Mouse (Mus musculus) heart, adult 11 months (tissue): ENCODE results near the gene Ipcef1.
"Not testable (repeated sequence)": the region's sequence is repeated elsewhere in the genome, so short reads cannot be mapped to it uniquely, and the experiment has no call there.

ENCODE experiments used
- DNase-seq: peaks from one replicate; pipeline ENCODE4 v3.0.0; 2022

Gene Ipcef1

DNA sequence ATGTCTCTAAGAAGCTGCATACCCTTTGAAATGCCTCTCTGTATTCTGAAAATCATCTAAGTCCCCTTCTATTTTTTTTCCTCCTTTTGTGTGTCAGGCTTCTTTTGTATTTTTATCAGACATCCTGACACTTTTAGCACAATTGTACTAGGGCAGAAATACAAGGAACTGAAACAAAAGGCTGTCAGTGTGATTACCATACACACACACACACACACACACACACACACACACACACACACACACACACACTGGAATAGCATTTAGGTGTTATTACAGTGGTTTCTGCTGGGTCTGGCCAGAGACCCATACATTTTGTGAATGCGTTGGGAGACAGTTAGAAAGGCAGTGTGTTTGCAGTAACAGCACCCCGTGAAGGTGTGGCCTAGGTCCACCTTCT, 18.8 kb downstream of the Ipcef1 start:
- no peak for DNase-seq

DNA sequence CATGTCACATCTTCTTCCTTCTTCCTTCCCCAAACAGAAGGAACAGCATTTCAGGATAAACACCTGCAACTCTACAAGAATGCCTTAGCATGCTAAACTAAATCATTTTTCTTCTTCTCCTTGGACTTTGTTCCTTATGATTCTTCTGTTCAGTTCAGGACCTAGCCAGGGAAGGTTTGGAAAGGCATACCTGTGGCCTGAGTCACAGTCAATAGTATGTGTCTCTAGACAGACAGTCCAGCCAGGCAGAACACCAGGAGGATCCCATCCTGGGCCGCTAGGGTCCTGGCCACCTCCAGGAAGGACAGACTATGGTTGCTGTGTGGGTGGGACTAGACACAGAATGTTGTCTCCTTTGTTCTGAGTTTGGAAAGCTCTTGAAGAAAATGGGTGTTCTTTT, 27.2 kb downstream of the Ipcef1 start:
- no peak for DNase-seq

DNA sequence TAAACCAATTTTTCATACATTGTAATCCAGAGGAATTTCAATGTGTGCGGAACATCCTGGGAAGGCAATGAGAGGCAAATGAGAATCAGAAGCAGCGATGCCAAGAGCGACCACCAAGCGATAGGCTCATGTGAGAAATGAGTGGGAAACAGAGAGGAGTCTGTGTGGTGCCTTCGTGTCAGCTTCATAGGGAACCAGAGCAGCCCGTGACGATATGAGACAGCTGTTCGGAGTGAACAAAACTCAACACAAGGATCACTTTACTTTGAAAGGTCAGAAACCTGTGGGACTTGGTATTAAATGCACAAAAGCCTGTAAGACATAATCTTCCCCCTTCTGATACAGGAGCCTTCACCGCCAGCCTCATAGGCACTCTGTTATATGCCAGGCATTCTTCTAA, 31.7 kb downstream of the Ipcef1 start:
- no peak for DNase-seq

DNA sequence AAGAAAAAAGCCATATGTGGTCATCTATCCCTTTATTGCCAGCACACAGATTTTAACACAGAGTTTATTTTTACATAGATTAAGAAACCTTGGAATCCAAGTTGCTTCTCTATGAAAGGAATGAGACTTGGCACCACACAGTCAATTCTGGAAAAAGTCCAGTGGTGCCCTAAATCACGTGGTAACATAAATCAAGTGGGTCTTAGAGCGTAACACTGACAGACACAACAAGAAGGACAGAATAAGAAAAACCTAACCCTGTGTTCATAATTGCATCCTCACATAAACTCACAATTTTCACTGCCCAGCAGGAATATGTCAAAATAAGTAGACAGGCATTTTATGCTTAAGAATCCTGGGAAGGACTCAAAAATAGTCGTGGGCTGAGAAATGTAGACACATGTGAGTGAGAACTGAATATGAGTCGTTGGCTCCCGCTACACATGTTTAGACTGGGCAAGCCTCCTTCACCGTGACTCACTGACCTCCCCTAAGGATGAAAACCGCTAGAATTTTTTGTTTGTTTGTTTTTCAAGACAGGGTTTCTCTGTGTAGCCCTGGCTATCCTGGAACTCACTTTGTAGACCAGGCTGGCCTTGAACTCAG, 32.4 kb downstream of the Ipcef1 start:
- DNase-seq, result no peak

DNA sequence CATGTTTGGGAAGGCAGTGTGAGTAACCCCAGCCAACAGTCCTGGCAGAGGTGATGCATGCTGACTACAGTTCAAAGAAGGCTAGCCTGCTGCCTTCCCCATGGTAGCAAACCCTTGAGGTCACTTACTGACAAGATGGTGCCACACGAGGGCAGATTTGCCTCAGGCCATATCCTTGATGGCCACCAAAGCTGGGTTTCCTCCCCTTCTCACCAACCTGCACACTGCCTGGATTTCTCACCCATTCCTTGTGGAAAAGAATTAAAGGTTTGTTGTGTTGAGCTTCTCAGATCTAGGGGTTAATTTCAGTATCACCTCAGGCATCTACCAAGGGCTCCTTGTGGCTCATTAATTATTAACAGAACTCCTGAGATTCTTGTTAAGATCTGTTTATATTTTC, 37.1 kb downstream of the Ipcef1 start:
- DNase-seq, result no peak

DNA sequence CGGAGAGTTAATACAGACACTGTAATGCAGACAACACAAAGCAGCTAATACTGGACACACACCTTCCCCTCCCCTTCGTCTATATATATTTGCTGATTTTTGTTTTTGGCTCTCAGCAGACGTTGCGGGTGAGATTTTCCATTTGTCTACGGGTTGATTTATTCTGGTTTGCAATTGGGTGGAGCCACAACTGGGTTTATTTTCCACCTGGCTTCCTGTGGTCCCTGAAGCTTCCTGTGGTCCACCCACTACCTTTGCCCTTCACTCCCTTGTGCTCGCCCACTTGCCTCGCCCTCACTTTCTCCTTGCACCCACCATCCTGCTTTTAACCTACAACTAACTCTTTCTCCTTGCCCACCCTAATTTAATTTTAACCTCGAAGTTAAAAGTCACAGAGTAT, 41.7 kb downstream of the Ipcef1 start:
- DNase-seq, result no peak

DNA sequence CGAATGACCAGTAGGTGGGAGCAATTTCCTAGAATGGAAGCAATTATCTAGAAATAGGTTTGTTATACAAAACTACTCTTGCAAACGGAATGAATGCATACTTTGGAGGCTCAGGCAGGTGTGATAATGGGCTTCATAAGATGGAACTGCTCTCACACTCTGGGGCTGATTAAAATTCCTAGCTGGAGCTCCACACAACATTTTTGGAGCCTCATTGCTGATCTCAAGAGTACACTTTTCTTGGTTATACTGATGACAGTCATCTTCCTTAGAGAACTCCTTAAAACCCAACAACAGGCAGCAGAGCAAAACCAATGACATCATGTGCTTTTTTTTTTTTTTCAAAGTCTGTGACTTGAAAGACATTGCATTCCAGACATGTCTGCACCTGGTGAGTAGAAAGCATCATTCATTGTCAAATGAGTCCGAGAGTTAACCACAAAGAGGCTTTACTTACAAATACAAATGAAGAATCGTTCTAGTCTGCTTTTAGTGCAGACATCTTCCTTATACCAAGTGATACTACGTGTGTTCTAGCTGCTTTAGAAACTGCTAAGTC, 47.2 kb downstream of the Ipcef1 start:
- no peak for DNase-seq

DNA sequence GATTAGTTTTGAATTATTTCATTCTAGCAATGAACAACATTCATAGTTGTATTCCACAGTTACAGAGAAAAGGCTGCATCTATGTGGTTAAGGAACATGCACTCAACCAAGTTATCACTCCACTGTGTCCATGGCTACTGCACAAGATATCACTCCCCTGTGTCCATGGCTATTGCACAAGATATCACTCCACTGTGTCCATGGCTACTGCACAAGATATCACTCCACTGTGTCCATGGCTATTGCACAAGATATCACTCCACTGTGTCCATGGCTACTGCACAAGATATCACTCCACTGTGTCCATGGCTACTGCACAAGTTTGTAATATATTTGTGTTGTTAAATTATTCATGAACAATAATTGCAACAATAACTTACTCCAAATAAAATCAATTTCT, 48.4 kb downstream of the Ipcef1 start:
- DNase-seq, result not testable (repeated sequence)

DNA sequence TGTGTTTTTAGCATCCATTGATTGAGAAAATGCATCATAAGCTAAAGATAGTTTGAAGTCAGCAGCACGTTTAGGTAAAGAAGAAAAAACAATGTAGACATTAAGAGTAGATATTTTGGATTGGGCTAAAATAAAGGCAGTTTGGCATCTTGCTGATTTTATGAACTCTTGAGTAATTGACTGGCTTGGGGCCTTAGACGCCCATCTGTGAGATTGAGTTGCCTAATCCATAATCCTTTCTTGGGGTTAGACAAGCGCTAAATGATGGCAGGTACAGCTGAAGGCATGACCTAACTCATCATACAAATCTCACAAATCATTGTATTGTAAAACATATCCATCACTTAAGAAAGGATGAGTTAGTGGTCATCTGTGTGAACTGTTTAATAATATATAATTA, 52.9 kb downstream of the Ipcef1 start:
- no peak for DNase-seq

DNA sequence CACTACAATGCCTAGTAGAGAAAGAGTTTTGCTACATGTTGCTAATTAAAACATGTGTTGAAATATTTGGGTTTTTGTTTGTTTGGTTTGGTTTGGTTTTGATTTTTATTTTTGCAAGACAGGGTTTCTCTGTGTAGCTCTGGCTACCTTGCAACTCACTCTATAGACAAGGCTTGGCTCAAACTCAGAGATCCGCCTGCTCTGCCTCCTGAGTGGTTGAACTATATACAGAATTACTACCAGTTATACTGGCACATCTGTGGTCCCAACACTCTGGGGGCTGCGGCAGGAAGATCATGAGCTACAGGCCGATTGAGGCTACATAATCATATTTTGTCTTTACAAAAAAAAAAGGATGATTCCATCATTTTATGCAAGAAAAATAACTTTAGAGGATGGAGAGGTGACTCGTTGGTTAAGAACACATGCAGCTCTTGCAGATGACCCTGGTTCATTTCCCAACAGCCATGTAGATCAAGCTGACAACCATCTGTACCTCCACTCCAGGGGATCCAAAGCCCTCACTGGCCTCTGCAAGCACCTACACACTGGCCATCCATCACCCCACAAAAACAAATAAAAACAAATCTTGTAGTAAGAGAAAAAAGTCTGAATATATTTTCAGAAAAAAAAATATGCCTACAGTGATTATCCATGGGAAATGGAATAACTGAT, 53.6 kb downstream of the Ipcef1 start:
- no peak for DNase-seq

DNA sequence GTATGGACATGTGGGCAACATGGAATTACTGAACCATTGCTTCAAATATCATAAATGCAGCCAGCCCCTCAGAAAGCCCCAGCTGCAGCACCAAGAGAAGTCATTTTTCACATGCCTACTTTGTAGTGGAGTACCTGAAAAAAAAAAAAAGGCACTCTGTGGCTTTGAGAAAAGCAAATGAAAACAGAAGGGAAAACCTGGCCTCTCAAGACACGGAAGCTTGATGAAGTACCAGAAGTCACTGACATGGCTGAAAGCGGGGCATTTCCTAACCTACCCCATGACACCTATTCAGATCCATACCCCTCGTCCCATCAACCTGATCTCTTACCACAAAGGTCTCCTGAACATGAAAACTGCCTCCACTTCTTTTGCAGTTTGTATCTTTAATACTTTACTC, 55.4 kb downstream of the Ipcef1 start:
- no peak for DNase-seq

DNA sequence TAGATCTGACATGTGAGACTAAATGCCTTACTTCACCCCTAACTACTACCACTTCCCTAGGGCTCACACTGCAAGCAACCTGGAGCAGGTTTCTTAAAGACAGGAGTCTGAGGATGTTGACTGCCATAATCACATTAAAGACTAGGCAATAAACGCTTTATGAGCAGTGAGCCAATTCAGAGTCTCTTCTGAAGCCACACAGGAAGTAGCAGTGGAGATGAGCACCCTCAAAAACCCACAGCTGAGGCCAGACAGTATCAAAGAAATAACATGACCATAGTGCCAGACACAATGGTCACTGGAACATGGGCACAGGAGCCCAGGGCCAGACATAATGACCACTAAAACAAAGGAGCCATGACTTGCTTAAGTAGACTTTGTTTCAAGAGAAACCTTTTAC, 63.7 kb downstream of the Ipcef1 start:
- DNase-seq, result no peak

DNA sequence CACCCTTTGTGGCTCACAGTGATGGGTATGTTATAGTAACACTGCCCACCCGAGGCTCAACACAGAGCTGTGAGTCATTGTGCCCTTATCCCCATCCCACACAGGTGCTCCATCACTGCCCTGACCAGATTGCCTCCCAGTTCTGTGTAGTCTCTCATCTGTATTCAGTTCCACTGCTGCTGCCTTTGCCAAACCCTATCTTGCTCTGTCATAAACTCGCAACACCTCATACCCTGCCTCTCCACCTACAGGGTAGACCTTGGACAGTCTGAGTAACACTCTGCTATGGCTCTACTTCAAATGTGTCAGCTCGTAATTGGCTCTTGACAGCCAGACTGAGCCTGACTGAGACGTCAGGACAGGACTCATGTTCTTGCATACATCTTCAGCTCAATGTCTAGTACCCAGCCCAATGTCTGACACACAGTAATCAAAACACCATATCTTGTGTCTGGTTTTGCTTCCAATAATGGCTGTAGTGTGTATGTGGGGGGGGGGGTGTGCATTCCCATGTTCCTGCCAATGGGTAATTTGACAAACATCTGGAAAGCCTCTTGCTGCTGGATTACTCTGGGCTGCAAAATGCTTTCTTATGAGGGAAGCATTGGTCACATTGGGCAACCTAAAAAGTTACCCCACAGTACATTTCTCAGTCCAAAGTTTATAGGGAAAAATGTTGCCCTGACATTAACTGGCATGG, 64.7 kb downstream of the Ipcef1 start:
- DNase-seq, result no peak

DNA sequence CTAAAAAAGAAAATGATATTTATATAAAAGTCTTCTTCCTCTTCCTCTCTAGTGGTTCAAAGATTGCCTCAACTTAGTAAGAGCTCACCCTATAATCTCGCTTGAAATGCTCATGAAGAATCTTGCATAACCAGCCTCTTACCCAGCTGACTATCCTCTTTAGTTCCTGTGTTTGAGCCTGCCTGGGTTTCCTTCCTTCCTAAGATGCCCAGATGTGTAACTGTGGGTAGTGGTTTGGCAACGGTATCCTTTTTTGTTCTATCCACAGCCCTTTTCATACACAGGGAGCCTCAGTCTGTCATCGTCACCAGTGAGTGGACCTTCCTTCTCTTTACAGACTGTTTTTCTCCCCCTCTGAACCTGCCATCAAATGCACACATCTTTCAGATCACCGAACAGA, 66.0 kb downstream of the Ipcef1 start:
- DNase-seq, result no peak

DNA sequence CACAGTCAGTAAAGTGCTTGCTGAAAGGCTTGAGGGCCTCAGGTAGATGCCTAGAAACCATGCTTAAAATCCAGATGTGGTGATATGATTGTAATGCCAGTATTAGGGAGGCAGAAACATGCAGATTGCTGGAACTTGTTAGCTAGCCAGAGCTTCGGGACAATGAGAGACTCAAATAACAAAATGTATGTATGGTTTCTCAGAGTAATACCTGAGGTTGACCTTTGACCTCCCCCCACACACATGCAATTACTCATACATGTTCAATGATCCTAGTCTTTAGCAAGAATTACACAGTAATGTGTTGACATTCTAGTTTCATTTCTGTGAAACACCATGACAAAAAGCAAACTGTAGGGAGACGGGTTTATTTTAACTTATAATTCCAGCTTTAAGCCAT, 68.8 kb downstream of the Ipcef1 start:
- no peak for DNase-seq

DNA sequence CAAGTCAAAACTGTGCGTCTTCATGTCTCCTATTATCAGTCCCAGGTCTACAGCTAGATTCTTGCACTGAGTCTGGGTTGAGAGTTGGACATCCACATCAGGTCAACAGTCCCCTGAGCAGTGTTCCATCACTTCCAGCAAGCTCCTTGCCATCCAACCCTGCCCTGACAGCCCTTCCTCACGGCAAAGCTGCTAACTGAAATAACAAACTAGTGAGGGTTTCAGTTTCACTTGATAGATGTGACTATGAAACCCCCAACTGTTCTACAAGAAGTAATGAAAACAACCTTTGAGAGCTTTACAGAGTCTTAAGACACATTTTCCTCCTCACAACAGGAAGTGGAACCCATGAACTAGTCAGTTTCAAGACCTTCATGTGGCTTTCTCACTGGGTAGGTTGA, 69.5 kb downstream of the Ipcef1 start:
- DNase-seq, result no peak

DNA sequence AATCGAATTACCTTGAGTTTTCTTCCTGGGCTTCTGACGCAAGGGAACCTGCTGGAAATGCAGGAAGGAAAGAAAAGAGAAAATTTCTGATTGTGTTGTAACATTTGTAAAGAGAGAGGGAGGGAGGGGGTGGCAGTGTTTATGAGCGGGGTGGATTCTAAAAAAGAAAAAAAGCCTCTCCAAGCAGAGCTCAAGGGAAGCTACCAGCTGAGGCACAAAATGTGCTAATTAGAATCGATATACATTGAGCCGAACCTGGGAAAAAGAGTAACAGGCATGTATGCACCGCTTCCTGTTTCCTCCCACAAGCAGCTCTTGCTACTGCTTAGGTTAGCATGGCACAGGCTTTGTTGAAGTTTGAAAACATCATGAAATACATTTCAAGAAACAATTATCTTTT, 72.0 kb downstream of the Ipcef1 start:
- no peak for DNase-seq

DNA sequence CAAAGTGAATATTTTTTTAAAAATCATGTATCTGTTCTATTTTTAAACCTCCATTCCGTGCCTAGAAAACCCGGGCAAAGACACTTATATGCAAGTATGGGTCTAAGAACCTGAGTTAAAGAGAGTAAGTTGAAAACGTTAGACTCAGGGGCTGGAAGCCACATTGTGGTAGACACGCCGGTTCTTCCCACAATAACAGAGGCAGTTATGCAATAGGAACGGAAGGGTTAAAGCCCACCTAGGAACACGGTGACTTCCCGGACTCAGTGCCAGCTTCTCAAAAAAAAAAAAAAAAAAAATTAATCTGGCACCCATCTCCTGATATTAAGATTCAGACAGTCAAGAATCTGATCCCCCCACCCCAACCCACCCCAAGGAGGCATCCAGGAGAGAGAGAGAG, 72.5 kb downstream of the Ipcef1 start:
- DNase-seq, result no peak

DNA sequence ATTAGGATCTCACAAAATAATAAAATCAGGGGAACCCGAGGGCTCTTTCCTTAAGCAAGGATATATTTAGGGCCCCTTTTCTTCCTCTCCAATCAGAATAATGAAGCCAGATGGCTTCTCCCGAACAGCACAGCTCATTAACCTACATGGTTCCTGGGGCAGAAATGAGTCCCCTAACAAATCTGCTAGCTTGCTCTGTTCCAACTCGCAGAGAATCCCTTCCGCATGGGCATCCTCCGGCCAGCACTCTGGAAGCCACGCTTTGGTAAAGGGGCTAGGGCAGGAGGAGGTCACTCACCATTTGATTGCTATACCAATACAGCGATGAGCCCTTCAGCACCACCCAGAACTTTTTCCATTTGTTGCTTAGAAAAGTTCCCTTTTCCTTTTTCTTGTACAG, 73.1 kb downstream of the Ipcef1 start:
- no peak for DNase-seq

DNA sequence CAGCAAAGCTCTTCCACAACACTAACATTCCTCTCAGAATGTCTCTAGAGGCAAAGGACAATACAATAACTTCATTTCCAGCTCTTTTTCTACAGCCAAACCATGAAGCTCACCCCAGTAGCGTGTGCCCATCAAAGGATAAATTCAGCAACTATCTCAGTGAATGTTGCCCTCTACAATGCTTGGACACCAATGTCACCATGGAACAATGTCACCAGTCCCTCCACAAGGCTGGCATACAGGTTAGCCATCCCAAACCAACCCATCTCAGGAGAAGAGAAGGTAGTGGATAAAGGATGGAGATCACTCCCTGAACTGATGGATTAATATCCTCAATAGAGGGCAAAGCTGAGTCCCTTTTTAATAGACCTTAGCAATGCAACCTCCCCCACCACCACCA, 73.5 kb downstream of the Ipcef1 start:
- no peak for DNase-seq

DNA sequence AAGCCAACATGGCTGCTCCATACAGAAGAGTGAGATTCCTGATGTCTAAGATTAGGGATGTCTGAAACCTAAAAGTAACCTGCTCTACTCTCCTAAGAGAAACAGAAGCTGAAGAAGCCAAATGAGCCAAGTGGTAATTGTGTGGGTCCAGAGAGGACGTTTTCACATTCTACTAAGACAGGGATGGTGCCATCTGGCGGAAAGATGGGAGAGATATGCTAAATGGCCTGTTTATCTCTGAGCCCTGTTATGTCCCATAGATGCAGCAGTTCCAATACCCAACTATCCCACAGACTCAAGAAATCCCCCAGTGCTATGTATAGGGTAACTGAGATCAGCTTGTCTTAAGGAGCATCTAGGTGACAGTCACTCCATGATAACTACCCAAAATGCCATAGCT, 74.4 kb downstream of the Ipcef1 start:
- no peak for DNase-seq

DNA sequence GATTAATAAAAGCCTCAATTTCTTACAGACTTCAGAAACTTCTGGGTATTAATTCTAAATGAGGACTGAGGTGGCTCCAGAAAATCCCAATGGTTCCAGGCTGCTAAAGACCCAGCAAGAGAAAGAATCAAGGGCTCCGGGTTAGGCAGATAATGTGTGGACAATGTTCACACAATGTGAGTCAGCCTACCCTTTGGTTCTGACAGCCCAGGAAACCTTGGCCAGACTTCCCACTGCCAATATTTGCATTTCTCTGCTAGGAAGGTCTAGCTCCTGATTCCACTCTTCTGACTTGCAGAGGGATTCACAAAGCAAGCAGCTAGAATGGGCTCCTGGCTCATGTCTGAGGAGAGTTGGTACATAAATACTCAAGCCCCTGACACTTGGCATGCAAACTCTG, 83.9 kb downstream of the Ipcef1 start:
- DNase-seq, result no peak

DNA sequence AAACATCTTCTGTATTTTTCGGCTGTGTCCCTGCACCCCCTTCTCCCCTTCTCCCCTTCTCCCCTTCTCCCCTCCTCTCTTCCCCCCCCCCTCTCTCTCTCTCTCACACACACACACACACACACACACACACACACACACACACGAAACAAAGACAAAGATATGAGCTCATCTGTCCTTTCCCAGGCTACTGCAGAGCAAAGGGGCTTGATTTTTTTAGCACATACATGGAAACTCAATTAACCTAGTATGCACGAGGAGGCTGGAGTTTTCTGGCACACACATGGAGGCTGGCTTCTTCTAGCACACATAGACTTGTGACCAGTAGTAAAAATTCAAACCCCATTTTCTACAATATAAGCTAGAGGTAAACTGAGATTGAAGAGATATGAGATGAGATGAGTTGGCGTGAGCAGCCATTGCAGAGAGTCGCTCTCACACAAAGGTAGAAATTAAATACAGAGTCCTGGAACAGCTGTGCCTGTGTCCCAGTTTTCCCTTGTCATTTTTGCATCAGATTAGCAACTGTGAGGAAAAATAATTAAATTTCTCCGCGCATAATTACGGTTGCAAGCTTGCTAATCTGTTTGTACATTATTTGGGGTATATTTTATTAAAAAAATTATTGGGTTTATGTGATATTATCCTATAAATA, 84.6 kb downstream of the Ipcef1 start:
- no peak for DNase-seq

DNA sequence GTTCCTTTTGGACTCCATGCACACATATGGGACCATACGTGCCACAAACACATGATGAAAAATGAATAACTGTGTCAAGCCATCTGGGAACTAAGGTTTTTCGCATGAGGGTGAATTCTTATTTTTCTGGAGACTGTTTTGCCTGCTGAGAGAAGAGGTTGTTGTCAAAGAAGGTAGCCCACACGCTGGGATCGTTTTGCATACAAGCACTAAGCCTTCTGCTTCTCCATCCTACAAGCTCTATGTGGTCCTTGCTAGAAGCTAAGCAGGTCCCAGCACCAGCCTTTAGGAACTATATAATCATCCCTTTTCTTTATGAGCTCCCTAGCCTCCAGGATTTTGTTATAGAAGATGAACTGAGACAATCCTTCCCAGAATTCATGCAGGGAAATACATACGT, 93.5 kb downstream of the Ipcef1 start:
- no peak for DNase-seq
